In the genomic region with DNA sequence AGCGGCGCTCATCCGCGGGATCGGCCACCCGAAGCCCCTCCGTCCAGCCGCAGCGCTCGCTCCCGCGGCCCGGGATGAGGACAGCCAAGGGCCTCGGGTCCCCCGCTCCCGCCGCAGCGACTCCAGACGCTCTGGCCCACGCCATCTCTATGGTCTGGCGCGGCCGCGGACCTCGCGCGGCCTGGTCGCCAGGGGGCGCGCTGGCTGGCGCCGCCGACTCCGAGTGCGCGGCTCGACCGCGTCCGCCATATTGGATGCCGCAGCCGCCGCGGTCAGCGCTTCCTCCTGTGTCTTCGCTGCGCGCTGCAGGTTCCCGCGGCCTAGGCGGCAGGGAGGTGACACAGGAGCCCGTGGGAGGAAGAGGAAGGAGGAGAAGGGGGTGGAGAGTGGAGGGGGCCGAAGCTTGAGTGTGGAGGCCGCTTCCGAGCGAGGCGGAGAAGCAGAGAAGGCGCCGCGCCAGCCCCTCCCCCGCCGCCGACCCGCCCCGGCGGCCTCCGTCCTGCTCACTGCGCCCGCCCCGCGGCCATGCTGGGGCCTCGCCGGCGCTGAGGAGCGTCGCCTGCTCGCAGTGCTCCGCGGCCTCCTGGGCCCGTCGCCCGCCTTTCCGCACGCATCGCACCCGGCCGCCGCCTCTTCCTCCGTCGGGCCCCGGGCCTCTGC, we compare ENCODE assay signal across 7 mouse cellular contexts. TPM values are rescaled to one million over a fixed set of nuclear protein-coding genes. Genes with fewer than 3 reads are reported as not detected.
DNase-seq lines count a peak whose midpoint lies in the region; ATAC-seq lines count a peak whose summit lies in the region.

TSS of gene Scaf8 (plus strand) at position 253 of the 660 bp plus-strand sequence.

- H3K9ac ChIP-seq in intestine, embryonic 16.5 days (ENCODE audit: low read depth, low read length), result peak within 1 kb of the TSS; percentile 96
- peak within 1 kb of the TSS; percentile 98 for H3K9ac ChIP-seq in midbrain, embryonic 11.5 days (ENCODE audit: low read length)

- DNase-seq in adrenal gland, adult 18-20 months (ENCODE audit: low spot score in 2 of 2), result peak; percentile 96 to 97
- peak; percentile 94 for DNase-seq in embryo, embryonic 11 days
- DNase-seq in gastrocnemius, postnatal 36 days, result peak; percentile 87 to 94
- DNase-seq in left cerebral cortex, postnatal 36 days (ENCODE audit: low spot score in 2 of 2), result peak; percentile 94 to 98
- DNase-seq in midbrain, embryonic 11.5 days (ENCODE audit: low spot score, missing footprints), result peak; percentile 99
- peak; percentile 80 for DNase-seq in skeletal muscle tissue, adult 2 months (ENCODE audit: low read depth, low spot score)

- H3K4me3 ChIP-seq in intestine, embryonic 16.5 days (ENCODE audit: low read length), result peak within 1 kb of the TSS; percentile 92
- H3K4me3 ChIP-seq in midbrain, embryonic 11.5 days (ENCODE audit: low read depth, low read length), result peak within 1 kb of the TSS; percentile 96

- no peaks in the 10 kb centered on the region for H3K9me3 ChIP-seq in intestine, embryonic 16.5 days (ENCODE audit: control insufficient read depth, low read length)
- no peaks in the 10 kb centered on the region for H3K9me3 ChIP-seq in midbrain, embryonic 11.5 days (ENCODE audit: control insufficient read depth, low read length)

- under 1% methylated on average over 66 of the region's 91 CpGs for WGBS in intestine, embryonic 16.5 days
- 1% methylated on average over 69 of the region's 91 CpGs for WGBS in midbrain, embryonic 11.5 days

- H3K4me2 ChIP-seq in intestine, embryonic 16.5 days (ENCODE audit: low read depth, low read length), result peak within 1 kb of the TSS; percentile 78
- peak within 1 kb of the TSS; percentile 69 for H3K4me2 ChIP-seq in midbrain, embryonic 11.5 days

- intact Hi-C loops in gastrocnemius, postnatal 36 days (cut with DNase I), result loop anchor here (5.0 to 10.0 kb wide), 2 partner anchors 50 to 107 kb away; no protein-coding TSS in a partner anchor
- intact Hi-C loops in left cerebral cortex, postnatal 36 days (cut with DNase I), result loop anchor here (10.0 kb wide), 1 partner anchor 110 kb away; no protein-coding TSS in a partner anchor

- peak; percentile 96 for ATAC-seq in intestine, embryonic 16.5 days
- ATAC-seq in midbrain, embryonic 11.5 days (ENCODE audit: low FRiP score), result peak; percentile 97

- H3K27me3 ChIP-seq in intestine, embryonic 16.5 days (replicated peaks; ENCODE audit: control insufficient read depth, insufficient read depth, low read length), result no peaks in the 10 kb centered on the region
- H3K27me3 ChIP-seq in midbrain, embryonic 11.5 days (ENCODE audit: control insufficient read depth, insufficient read depth, low read length), result no peaks in the 10 kb centered on the region

- peak within 1 kb of the TSS; percentile 100 for H3K27ac ChIP-seq in intestine, embryonic 16.5 days (ENCODE audit: low read length)
- H3K27ac ChIP-seq in midbrain, embryonic 11.5 days (ENCODE audit: low read depth, low read length), result peak within 1 kb of the TSS; percentile 99

- H3K4me1 ChIP-seq in intestine, embryonic 16.5 days (ENCODE audit: control insufficient read depth, insufficient read depth, low read length), result peaks cover 11% of the 10 kb centered on the region
- H3K4me1 ChIP-seq in midbrain, embryonic 11.5 days (ENCODE audit: control insufficient read depth, insufficient read depth, low read length), result peaks cover 10% of the 10 kb centered on the region; the same call in 1 of the 2 replicates

- H3K36me3 ChIP-seq in intestine, embryonic 16.5 days (ENCODE audit: control insufficient read depth, insufficient read depth, low read length), result no peaks in the 10 kb centered on the region
- H3K36me3 ChIP-seq in midbrain, embryonic 11.5 days (ENCODE audit: control insufficient read depth, insufficient read depth, low read length), result no peaks in the 10 kb centered on the region

RNA-seq across cellular contexts. Expression of gene Scaf8, which starts in this region (rescaled TPM):
- 10 to 100 TPM; 43.4 to 45.8 TPM for total RNA-seq in adrenal gland, adult 18-20 months (2021)
- total RNA-seq in gastrocnemius, postnatal 36 days (2021), result 10 to 100 TPM; 17.8 to 22.7 TPM
- polyA plus RNA-seq in intestine, embryonic 16.5 days (2015; fragmentation: Nextera tagmentation; extraction: Ambion mirVana), result 12.8 and 14.4 TPM in 2 replicates
- 10 to 100 TPM; 50.4 to 60.8 TPM for total RNA-seq in left cerebral cortex, postnatal 36 days (2021)
- 25.8 and 26.2 TPM in 2 replicates for polyA plus RNA-seq in midbrain, embryonic 11.5 days (2014; fragmentation: Nextera tagmentation; extraction: Ambion mirVana)

Comparison
In these comparisons a context has a peak if more than half of its experiments do, and no peak if none do; other contexts are left out.
1. Peak in every context shown above with its lines: DNase-seq, ATAC-seq, H3K4me3 ChIP-seq and H3K27ac ChIP-seq.